Mouse (Mus musculus) cerebellum, postnatal 25 days (tissue): ENCODE data around the gene Itga4.
A peak's percentile ranks its signal among the peaks of the same experiment; 100 is the strongest.

Experiments used
- DNase-seq, 2 experiments: peaks; one replicate each; pipeline ENCODE4 v3.0.0; 2021; ENCODE audit warnings: mixed read lengths in 2 of 2

The Itga4 gene

GRCm38 (mm10) chr2:79267181-79267580, 12.0 kb downstream of the Itga4 start:
- DNase-seq: no peak

GRCm38 (mm10) chr2:79268863-79269262, 13.6 kb downstream of the Itga4 start:
- no peak for DNase-seq

GRCm38 (mm10) chr2:79270034-79270535, 14.9 kb downstream of the Itga4 start:
- no peak for DNase-seq

GRCm38 (mm10) chr2:79271838-79272237, 16.6 kb downstream of the Itga4 start:
- no peak for DNase-seq

- no peak for DNase-seq
Observed at GRCm38 (mm10) chr2:79278581-79278980, 23.4 kb downstream of the Itga4 start.

- no peak for DNase-seq
Observed at GRCm38 (mm10) chr2:79284206-79284605, 29.0 kb downstream of the Itga4 start.

- DNase-seq: no peak
Observed at GRCm38 (mm10) chr2:79290149-79290548, 34.9 kb downstream of the Itga4 start.

- no peak for DNase-seq
Observed at GRCm38 (mm10) chr2:79291922-79292321, 36.7 kb downstream of the Itga4 start.

GRCm38 (mm10) chr2:79292431-79292830, 37.2 kb downstream of the Itga4 start:
- no peak for DNase-seq

GRCm38 (mm10) chr2:79302398-79302797, 47.2 kb downstream of the Itga4 start:
- no peak for DNase-seq

GRCm38 (mm10) chr2:79307549-79307948, 52.3 kb downstream of the Itga4 start:
- DNase-seq: no peak

- peak; percentile 78 to 84 for DNase-seq
Observed at GRCm38 (mm10) chr2:79309454-79310118, 54.4 kb downstream of the Itga4 start.

- DNase-seq: peak in 1 of 2 experiments; percentile 14
Observed at GRCm38 (mm10) chr2:79312499-79312898, 57.3 kb downstream of the Itga4 start.

GRCm38 (mm10) chr2:79315108-79315507, 59.9 kb downstream of the Itga4 start:
- DNase-seq: peak in 1 of 2 experiments; percentile 8

- peak in 1 of 2 experiments; percentile 23 for DNase-seq
Observed at GRCm38 (mm10) chr2:79316182-79316880, 61.1 kb downstream of the Itga4 start.

GRCm38 (mm10) chr2:79328079-79328478, 72.9 kb downstream of the Itga4 start:
- DNase-seq: peak in 1 of 2 experiments; percentile 36

- no peak for DNase-seq
Observed at GRCm38 (mm10) chr2:79334661-79335060, 79.4 kb downstream of the Itga4 start.

- DNase-seq: no peak
Observed at GRCm38 (mm10) chr2:79336141-79336540, 80.9 kb downstream of the Itga4 start.

GRCm38 (mm10) chr2:79339003-79339402, 83.8 kb downstream of the Itga4 start:
- no peak for DNase-seq

- DNase-seq: no peak
Observed at GRCm38 (mm10) chr2:79343115-79343514, 87.9 kb downstream of the Itga4 start.

- no peak for DNase-seq
Observed at GRCm38 (mm10) chr2:79351179-79352099, 96.2 kb downstream of the Itga4 start.

- DNase-seq: no peak
Observed at GRCm38 (mm10) chr2:79352100-79352802, 97.0 kb downstream of the Itga4 start.
